Mouse (Mus musculus): ENCODE results near the gene Olfr130.

The Olfr130 gene

DNA sequence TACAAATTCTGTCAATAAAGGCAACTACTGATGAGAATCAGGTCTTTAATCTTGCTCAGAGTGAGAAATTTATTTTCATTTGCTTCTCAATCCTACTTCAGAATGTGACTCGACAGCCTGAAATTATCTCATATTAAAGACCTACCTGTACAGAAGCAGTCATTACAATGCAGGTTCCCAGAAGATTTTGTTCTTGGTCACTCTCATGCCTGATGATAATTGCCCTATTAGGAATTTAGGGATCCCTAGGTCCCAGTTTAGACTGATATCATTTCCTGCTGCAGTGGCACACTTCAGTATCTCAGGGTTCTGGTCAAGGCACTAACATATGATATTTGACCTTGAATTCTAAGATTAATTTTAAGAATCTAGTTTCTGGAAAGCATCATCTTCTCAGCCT is at the start of gene Olfr130:
Gene Olfr130, plus strand, starts transcription at position 301 of the 400 bp plus-strand sequence.
- no peak for DNase-seq (ENCODE audit: low read depth in 2 of 2, low spot score in 2 of 2)

DNA sequence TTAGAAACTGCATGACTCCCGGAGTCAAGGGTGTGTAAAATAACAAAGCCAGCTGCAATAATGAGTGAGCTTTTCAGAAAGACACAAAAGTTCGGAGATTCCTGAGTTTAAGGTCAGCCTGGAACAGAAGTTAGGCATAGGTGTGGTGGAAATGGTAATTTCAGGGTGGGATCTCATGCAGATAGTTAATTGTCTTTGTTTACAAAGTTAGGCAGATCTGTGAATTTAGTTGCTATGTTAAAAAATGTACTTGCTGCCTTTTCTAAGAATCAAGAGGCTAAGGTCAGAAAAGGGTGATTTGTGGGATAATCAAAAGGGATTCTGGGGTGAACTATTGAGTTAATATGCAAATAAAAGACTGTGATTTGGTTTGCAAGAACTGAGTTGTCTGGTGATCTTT is 47.4 kb upstream of the Olfr130 start:
- no peak for DNase-seq (ENCODE audit: low read depth in 2 of 2, low spot score in 2 of 2)

DNA sequence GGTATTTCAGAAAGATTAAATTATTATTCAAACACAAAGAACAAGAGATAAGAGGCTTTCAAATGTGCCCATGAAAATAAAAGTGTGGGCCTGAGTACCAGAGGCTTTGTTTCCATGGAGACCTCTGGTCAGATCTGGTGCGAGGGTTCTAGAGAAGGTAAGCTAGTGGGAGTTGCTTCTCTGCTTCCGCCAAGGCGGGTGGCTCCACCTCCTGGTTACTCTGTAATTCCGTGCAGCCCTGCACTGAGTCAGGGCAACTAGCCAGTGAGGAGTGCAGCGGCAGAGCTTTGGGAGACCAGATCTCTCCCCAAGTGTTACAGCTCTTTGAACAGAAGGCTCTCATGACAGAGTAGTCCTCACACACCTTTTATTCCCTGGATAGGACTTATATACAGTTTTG is 37.4 kb upstream of the Olfr130 start:
- DNase-seq (ENCODE audit: low read depth in 2 of 2, low spot score in 2 of 2) = no peak

DNA sequence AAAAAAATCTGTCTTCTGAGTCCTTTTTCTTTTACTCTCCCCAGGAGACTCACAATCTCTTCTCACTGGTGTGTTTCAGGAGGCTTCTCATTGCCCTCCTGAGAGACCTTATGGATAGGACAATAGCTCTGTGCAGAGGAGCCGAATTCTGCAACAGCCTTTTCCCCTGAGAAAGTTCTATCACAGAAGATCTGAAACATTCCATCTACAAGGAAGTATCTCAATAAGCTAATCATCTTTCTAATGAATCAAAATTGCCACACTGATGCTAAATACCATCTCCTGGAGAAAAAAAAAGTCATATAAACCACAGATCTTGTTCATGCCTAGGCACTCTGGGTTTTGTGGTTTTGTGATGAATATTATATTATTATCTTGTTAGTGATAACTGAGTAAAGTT is 3.7 kb upstream of the Olfr130 start, which contains the start of gene Olfr129:
Gene Olfr129, minus strand, starts transcription at position 101 of the 400 bp plus-strand sequence.
- no peak for DNase-seq (ENCODE audit: low read depth in 2 of 2, low spot score in 2 of 2)

DNA sequence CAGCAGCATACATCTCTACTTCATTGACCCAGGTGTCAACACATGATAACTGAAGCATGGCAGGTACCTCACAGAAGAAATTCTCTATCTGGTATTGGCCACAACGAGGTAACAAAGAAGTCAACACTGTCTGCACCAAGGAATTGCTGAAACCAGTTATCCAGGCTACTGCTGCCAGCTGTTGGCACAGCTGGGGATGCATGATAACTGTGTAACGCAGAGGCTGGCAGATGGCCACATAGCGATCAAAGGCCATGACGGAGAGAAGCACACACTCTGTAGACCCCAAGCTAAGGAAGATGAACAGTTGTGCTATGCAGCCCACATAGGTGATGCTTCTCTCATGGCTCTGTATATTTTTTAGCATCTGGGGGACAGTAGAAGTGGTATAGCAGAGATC is 18.6 kb downstream of the Olfr130 start:
- no peak for DNase-seq (ENCODE audit: low read depth in 2 of 2, low spot score in 2 of 2)

DNA sequence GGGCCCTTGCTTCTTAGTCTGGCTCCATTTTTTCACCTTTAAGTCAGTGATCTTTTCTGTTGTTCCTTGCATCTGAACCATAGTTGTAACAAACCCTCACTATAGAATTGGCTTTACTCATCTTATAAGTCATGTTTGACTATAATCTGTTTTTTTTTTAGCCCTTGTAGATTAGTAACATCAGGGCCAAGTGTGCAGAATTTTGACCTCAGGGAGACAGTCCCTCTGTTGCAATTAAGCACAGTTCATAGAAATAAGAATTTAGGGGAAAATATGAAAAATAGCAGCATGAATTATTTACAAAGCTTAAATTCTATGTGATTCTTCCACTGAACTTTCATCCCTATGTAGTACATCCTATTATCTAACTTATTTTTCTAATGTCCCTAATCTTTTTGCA is 24.9 kb downstream of the Olfr130 start, which contains the start of gene Olfr131:
Gene Olfr131, minus strand, starts transcription at position 101 of the 400 bp plus-strand sequence.
- DNase-seq (ENCODE audit: low read depth in 2 of 2, low spot score in 2 of 2) = no peak
